Mouse (Mus musculus): ENCODE results near the gene C1qc. TPM values are rescaled to one million over a fixed set of nuclear protein-coding genes. Genes with fewer than 3 reads are reported as not detected.

Gene C1qc
- polyA plus RNA-seq, 1 experiment from 2014 or later: 16.9 TPM

DNA sequence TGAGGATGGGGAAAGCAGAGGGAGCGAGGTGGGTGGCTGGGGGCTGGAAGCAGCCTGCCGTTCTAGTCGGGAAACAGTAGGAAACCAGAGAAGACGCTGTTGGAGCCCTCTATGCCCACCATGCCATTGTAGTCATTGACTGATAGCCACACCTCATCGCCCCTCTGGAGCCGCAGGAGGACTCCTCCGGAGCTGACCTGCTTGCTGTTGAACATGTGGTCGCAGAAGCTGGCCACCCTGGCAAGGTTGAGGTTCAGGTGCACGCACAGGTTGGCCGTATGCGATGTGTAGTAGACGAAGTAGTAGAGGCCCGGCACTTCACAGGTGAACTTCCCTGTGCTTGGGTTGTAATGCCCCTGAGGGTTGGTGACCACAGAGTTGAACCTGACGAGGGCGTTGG lies 2.9 kb downstream of the C1qc start:
- peaks cover 7% of the 10 kb centered on the region for H3K27me3 ChIP-seq (ENCODE audit: control insufficient read depth, insufficient read depth, low read length)
- WGBS: 82% methylated on average over 15 of the region's 15 CpGs
- H3K9ac ChIP-seq (ENCODE audit: low read depth, low read length): no peak overlapping the region
- ATAC-seq (ENCODE audit: low FRiP score, low TSS enrichment): no peak
- no peaks in the 10 kb centered on the region for H3K9me3 ChIP-seq (ENCODE audit: control insufficient read depth, low read length)
- no peak overlapping the region for H3K27ac ChIP-seq (ENCODE audit: low read depth, low read length)
- no peaks in the 10 kb centered on the region for H3K4me1 ChIP-seq (ENCODE audit: control insufficient read depth, insufficient read depth, low read length)
- no peak overlapping the region for H3K4me2 ChIP-seq (replicated peaks; ENCODE audit: low read depth, low read length)
- no peaks in the 10 kb centered on the region for H3K36me3 ChIP-seq (ENCODE audit: control insufficient read depth, insufficient read depth, low read length)
- H3K4me3 ChIP-seq (ENCODE audit: low read length): no peak overlapping the region

DNA sequence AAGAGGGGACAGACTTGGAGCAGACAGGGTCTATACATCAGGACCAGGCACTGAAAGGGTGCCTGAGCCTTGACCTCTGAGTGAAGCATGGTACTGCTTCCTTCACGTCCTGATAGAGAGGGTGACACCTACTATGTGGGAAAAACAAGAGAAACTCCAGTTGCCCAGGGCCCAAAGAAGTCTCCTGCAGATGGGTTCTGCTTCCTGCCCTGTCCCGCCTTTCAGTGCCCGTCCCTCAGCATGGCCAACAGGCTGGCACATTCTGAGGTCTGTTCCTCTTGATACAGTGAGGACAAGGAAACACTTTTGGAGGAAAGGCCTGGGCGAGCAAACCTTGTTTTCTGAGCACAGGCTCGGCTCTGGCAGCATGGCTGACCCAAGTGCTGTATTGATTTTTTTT lies 5.2 kb downstream of the C1qc start:
- Histone ChIP-seq H3K36me3 (ENCODE audit: control insufficient read depth, insufficient read depth, low read length) (no peaks in the 10 kb centered on the region), H3K9ac (ENCODE audit: low read depth, low read length) (no peak overlapping the region), H3K4me2 (replicated peaks; ENCODE audit: low read depth, low read length) (no peak overlapping the region), H3K27ac (ENCODE audit: low read depth, low read length) (no peak overlapping the region), H3K4me3 (ENCODE audit: low read length) (no peak overlapping the region), H3K4me1 (ENCODE audit: control insufficient read depth, insufficient read depth, low read length) (no peaks in the 10 kb centered on the region), H3K9me3 (ENCODE audit: control insufficient read depth, low read length) (no peaks in the 10 kb centered on the region), H3K27me3 (ENCODE audit: control insufficient read depth, insufficient read depth, low read length) (no peaks in the 10 kb centered on the region)
- ATAC-seq (ENCODE audit: low FRiP score, low TSS enrichment): no peak
- WGBS: 62% methylated on average over 5 of the region's 5 CpGs

DNA sequence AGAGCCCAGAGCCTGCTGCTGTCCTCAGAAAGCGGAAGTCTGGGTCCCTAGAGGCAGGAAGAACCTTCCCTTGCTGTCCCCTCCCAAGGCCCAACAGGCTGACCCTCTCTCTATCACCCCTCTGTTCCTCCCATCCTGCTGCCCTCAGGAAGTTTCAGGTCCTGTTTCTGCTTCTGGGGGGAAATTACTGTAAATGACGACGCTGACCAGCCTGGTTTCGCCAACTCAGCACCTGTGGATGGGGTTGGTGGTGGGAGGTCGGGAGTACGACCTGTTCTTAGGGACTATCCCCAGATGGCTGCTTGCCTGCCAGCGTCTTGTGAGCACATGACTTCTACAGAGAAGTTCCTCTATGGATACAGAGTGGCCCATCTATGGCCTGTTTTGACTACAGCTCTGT lies 6.8 kb downstream of the C1qc start, which contains the start of gene C1qb:
TSS of gene C1qb (minus strand) at position 87 of the 400 bp plus-strand sequence.
- no peaks in the 10 kb centered on the region for H3K27me3 ChIP-seq (ENCODE audit: control insufficient read depth, insufficient read depth, low read length)
- no peak within 1 kb of the TSS for H3K4me2 ChIP-seq (replicated peaks; ENCODE audit: low read depth, low read length)
- H3K4me3 ChIP-seq (ENCODE audit: low read length): no peak within 1 kb of the TSS
- H3K9ac ChIP-seq (ENCODE audit: low read depth, low read length): no peak within 1 kb of the TSS
- 67% methylated on average over 7 of the region's 7 CpGs for whole genome bisulfite sequencing
- no peak within 1 kb of the TSS for H3K27ac ChIP-seq (ENCODE audit: low read depth, low read length)
- H3K4me1 ChIP-seq (ENCODE audit: control insufficient read depth, insufficient read depth, low read length): no peaks in the 10 kb centered on the region
- H3K36me3 ChIP-seq (ENCODE audit: control insufficient read depth, insufficient read depth, low read length): no peaks in the 10 kb centered on the region
- H3K9me3 ChIP-seq (ENCODE audit: control insufficient read depth, low read length): no peaks in the 10 kb centered on the region
- no peak for ATAC-seq (ENCODE audit: low FRiP score, low TSS enrichment)

- 29% methylated on average over 5 of the region's 5 CpGs for WGBS
- Histone ChIP-seq H3K27me3 (ENCODE audit: control insufficient read depth, insufficient read depth, low read length) (no peaks in the 10 kb centered on the region), H3K4me3 (ENCODE audit: low read length) (no peak overlapping the region), H3K9me3 (ENCODE audit: control insufficient read depth, low read length) (no peaks in the 10 kb centered on the region), H3K9ac (ENCODE audit: low read depth, low read length) (no peak overlapping the region), H3K4me2 (replicated peaks; ENCODE audit: low read depth, low read length) (no peak overlapping the region), H3K27ac (ENCODE audit: low read depth, low read length) (no peak overlapping the region), H3K36me3 (ENCODE audit: control insufficient read depth, insufficient read depth, low read length) (no peaks in the 10 kb centered on the region), H3K4me1 (ENCODE audit: control insufficient read depth, insufficient read depth, low read length) (no peaks in the 10 kb centered on the region)
- no peak for ATAC-seq (ENCODE audit: low FRiP score, low TSS enrichment)
These were observed 14.3 kb downstream of the C1qc start for GRCm38 (mm10) chr4:136878601-136879000.

GRCm38 (mm10) chr4:136878171-136878570 lies 14.7 kb downstream of the C1qc start:
- Histone ChIP-seq H3K36me3 (ENCODE audit: control insufficient read depth, insufficient read depth, low read length) (no peaks in the 10 kb centered on the region), H3K27ac (ENCODE audit: low read depth, low read length) (no peak overlapping the region), H3K9ac (ENCODE audit: low read depth, low read length) (no peak overlapping the region), H3K9me3 (ENCODE audit: control insufficient read depth, low read length) (no peaks in the 10 kb centered on the region), H3K27me3 (ENCODE audit: control insufficient read depth, insufficient read depth, low read length) (no peaks in the 10 kb centered on the region), H3K4me1 (ENCODE audit: control insufficient read depth, insufficient read depth, low read length) (no peaks in the 10 kb centered on the region), H3K4me2 (replicated peaks; ENCODE audit: low read depth, low read length) (no peak overlapping the region), H3K4me3 (ENCODE audit: low read length) (no peak overlapping the region)
- ATAC-seq (ENCODE audit: low FRiP score, low TSS enrichment): peak; percentile 28; the same call in 1 of the 2 replicates
- 53% methylated on average over 8 of the region's 8 CpGs for WGBS

- Histone ChIP-seq H3K27ac (ENCODE audit: low read depth, low read length) (no peak overlapping the region), H3K36me3 (ENCODE audit: control insufficient read depth, insufficient read depth, low read length) (no peaks in the 10 kb centered on the region), H3K27me3 (ENCODE audit: control insufficient read depth, insufficient read depth, low read length) (no peaks in the 10 kb centered on the region), H3K9ac (ENCODE audit: low read depth, low read length) (no peak overlapping the region), H3K4me2 (replicated peaks; ENCODE audit: low read depth, low read length) (no peak overlapping the region), H3K4me3 (ENCODE audit: low read length) (no peak overlapping the region), H3K9me3 (ENCODE audit: control insufficient read depth, low read length) (no peaks in the 10 kb centered on the region), H3K4me1 (ENCODE audit: control insufficient read depth, insufficient read depth, low read length) (no peaks in the 10 kb centered on the region)
- ATAC-seq (ENCODE audit: low FRiP score, low TSS enrichment): no peak
- WGBS: 18% methylated on average over 7 of the region's 7 CpGs
These were observed 15.9 kb downstream of the C1qc start for GRCm38 (mm10) chr4:136876971-136877370.

DNA sequence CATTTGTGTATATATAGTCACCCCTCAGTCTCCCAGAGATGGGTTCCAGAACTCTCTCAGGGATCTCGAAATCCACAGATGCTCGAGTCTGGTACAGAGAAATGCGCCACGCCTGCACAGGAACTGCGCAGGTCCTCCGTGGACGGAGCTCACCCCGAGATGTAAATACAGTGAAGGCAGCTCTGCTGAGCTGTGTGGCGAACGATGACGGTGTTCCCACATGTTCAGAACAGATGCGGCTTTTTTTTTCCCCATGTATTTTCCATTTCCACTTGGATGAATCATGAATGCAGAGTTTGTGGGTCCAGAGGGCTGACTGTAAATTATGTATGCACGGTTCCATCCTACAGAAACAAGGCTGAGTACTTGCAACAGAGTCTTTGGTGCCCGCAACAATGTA lies 17.9 kb downstream of the C1qc start:
- no peaks in the 10 kb centered on the region for H3K9me3 ChIP-seq (ENCODE audit: control insufficient read depth, low read length)
- H3K27ac ChIP-seq (ENCODE audit: low read depth, low read length): no peak overlapping the region
- H3K9ac ChIP-seq (ENCODE audit: low read depth, low read length): no peak overlapping the region
- no peak overlapping the region for H3K4me3 ChIP-seq (ENCODE audit: low read length)
- no peaks in the 10 kb centered on the region for H3K4me1 ChIP-seq (ENCODE audit: control insufficient read depth, insufficient read depth, low read length)
- ATAC-seq (ENCODE audit: low FRiP score, low TSS enrichment): no peak
- no peaks in the 10 kb centered on the region for H3K36me3 ChIP-seq (ENCODE audit: control insufficient read depth, insufficient read depth, low read length)
- 89% methylated on average over 14 of the region's 14 CpGs for WGBS
- no peak overlapping the region for H3K4me2 ChIP-seq (replicated peaks; ENCODE audit: low read depth, low read length)
- no peaks in the 10 kb centered on the region for H3K27me3 ChIP-seq (ENCODE audit: control insufficient read depth, insufficient read depth, low read length)

DNA sequence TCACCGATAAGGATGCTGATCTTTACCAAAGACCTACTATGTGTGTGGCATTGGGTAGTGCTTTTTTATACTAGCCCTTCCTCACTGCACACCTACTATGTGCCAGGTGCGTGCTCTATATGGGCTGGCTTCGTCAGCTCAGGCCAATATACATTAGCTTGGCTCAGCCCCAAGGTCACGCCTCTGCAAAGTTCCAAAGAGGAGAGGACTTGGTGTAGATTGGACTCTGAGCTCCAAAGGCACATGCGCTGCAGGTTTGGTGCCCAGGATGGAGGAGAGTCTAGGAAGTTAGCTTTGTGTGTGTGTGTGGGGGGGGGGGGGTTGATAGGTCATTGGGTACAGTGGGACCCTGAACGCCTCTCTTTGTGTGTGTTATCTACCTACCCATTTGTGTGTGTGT lies 24.5 kb downstream of the C1qc start:
- H3K27ac ChIP-seq (ENCODE audit: low read depth, low read length): no peak overlapping the region
- WGBS: 82% methylated on average over 6 of the region's 6 CpGs
- no peak overlapping the region for H3K4me2 ChIP-seq (replicated peaks; ENCODE audit: low read depth, low read length)
- H3K9me3 ChIP-seq (ENCODE audit: control insufficient read depth, low read length): no peaks in the 10 kb centered on the region
- H3K36me3 ChIP-seq (ENCODE audit: control insufficient read depth, insufficient read depth, low read length): no peaks in the 10 kb centered on the region
- H3K4me1 ChIP-seq (ENCODE audit: control insufficient read depth, insufficient read depth, low read length): peaks cover 11% of the 10 kb centered on the region
- no peak for ATAC-seq (ENCODE audit: low FRiP score, low TSS enrichment)
- H3K4me3 ChIP-seq (ENCODE audit: low read length): no peak overlapping the region
- H3K27me3 ChIP-seq (ENCODE audit: control insufficient read depth, insufficient read depth, low read length): no peaks in the 10 kb centered on the region
- no peak overlapping the region for H3K9ac ChIP-seq (ENCODE audit: low read depth, low read length)

- Histone ChIP-seq H3K4me1 (ENCODE audit: control insufficient read depth, insufficient read depth, low read length) (peaks cover 11% of the 10 kb centered on the region), H3K4me3 (ENCODE audit: low read length) (no peak overlapping the region), H3K36me3 (ENCODE audit: control insufficient read depth, insufficient read depth, low read length) (no peaks in the 10 kb centered on the region), H3K27ac (ENCODE audit: low read depth, low read length) (no peak overlapping the region), H3K9me3 (ENCODE audit: control insufficient read depth, low read length) (no peaks in the 10 kb centered on the region), H3K27me3 (ENCODE audit: control insufficient read depth, insufficient read depth, low read length) (no peaks in the 10 kb centered on the region), H3K9ac (ENCODE audit: low read depth, low read length) (no peak overlapping the region), H3K4me2 (replicated peaks; ENCODE audit: low read depth, low read length) (no peak overlapping the region)
- peak; percentile 25; the same call in 1 of the 2 replicates for ATAC-seq (ENCODE audit: low FRiP score, low TSS enrichment)
- 16% methylated on average over 12 of the region's 12 CpGs for WGBS
These were observed 25.0 kb downstream of the C1qc start for GRCm38 (mm10) chr4:136867690-136868345.

Data from kidney, embryonic 14.5 days (tissue).